ENCODE assay signal across 8 mouse cellular contexts in the genomic region with DNA sequence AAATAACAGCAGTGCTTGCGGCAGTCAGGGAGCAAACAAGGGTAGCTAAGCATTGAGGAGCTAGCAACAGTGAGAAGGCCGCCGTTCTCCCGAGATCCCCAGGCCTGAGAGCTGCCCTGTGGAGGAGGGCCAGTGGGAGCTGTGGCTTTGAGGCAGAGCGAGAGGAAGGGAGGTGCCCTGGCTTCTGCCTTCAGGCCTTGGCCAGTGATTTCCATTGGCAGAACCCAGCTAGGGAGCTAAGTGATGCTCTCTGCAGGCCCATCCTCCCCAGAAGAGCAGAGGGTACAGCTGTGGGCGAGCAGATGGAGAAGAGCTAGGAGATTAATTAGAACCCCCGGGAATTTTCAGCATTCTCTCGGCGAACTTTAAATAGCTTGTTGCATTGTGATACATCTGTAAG. TPM values are rescaled to one million over a fixed set of nuclear protein-coding genes. Genes with fewer than 3 reads are reported as not detected.
DNase-seq lines count a peak whose midpoint lies in the region; ATAC-seq lines count a peak whose summit lies in the region.

No protein-coding gene starts in this region.

- H3K9ac ChIP-seq in neural tube, embryonic 13.5 days: no peak overlapping the region

- peaks cover 12% of the 10 kb centered on the region for H3K4me1 ChIP-seq in neural tube, embryonic 13.5 days (replicated peaks)

- H3K27me3 ChIP-seq in neural tube, embryonic 13.5 days: no peaks in the 10 kb centered on the region

- WGBS in neural tube, embryonic 13.5 days: 29% methylated on average over 9 of the region's 9 CpGs

- ATAC-seq in neural tube, embryonic 13.5 days (ENCODE audit: low read depth): peak; percentile 70; the same call in 1 of the 2 replicates
- ATAC-seq in granulocyte monocyte progenitor cell, adult 5-6 weeks (replicated peaks; ENCODE audit: poor library complexity, severe bottlenecking): no peak

- intact Hi-C loops in left cerebral cortex, postnatal 4 days (cut with DNase I): no loop called here

- DNase-seq in left cerebral cortex, postnatal 4 days: peak; percentile 46
- no peak for DNase-seq in left cerebral cortex, adult 8-10 months (ENCODE audit: low spot score in 2 of 2)
- DNase-seq in cerebellum, postnatal 36 days: peak; percentile 38 to 41
- peak; percentile 45 to 65 for DNase-seq in heart, adult 9 months (ENCODE audit: low spot score in 2 of 2)
- DNase-seq in layer of hippocampus, adult 9-11 months: peak; percentile 56
- no peak for DNase-seq in adrenal gland, postnatal 4 days (ENCODE audit: low spot score in 2 of 2)

- no peaks in the 10 kb centered on the region for H3K9me3 ChIP-seq in neural tube, embryonic 13.5 days

- no peak overlapping the region for H3K4me3 ChIP-seq in neural tube, embryonic 13.5 days

- no peak overlapping the region for H3K4me2 ChIP-seq in neural tube, embryonic 13.5 days

- no peaks in the 10 kb centered on the region for H3K36me3 ChIP-seq in neural tube, embryonic 13.5 days

- H3K27ac ChIP-seq in neural tube, embryonic 13.5 days (replicated peaks): 0 out of 2 replicates have a peak overlapping the region, but pooled peaks have one; percentile 33

RNA-seq across cellular contexts. Expression of a gene that starts 8.8 kb away (rescaled TPM):
- 10 to 100 TPM; 41.7 to 41.8 TPM for total RNA-seq in left cerebral cortex, postnatal 4 days (2021)
- 10 to 100 TPM; 72.1 to 82.8 (median 74.8) TPM for total RNA-seq in left cerebral cortex, adult 8-10 months (2022)
- 15.4 and 16.2 TPM in 2 replicates for polyA plus RNA-seq in neural tube, embryonic 13.5 days (2015; fragmentation: Nextera tagmentation; extraction: Ambion mirVana)
- total RNA-seq in adrenal gland, postnatal 4 days (2021): 10 to 100 TPM; 32.2 to 56.4 TPM
- 0.24 TPM in 1 of 2 replicates, not detected in the other for total RNA-seq in granulocyte monocyte progenitor cell, adult 5-6 weeks (2014; fragmentation: Nextera tagmentation)
- total RNA-seq in granulocyte monocyte progenitor cell, adult 5-6 weeks (2017): 0.10 and 0.47 TPM in 2 replicates

Comparison
In these comparisons a context has a peak if more than half of its experiments do, and no peak if none do; other contexts are left out.
1. DNase-seq: peak in left cerebral cortex, postnatal 4 days (single experiment), cerebellum, postnatal 36 days (2 of 2), heart, adult 9 months (2 of 2) and layer of hippocampus, adult 9-11 months (single experiment); none in left cerebral cortex, adult 8-10 months (0 of 2) and adrenal gland, postnatal 4 days (0 of 2).
2. RNA of a gene that starts 8.8 kb away (total RNA-seq): 72.1 to 82.8 TPM in left cerebral cortex, adult 8-10 months, 32.2 to 56.4 TPM in adrenal gland, postnatal 4 days and 41.7 to 41.8 TPM in left cerebral cortex, postnatal 4 days; 0.10 to 0.47 TPM in granulocyte monocyte progenitor cell, adult 5-6 weeks; every median in the first group is over 10 times any median in the second.